Mouse (Mus musculus): Measurements from ENCODE around the gene Zcchc2. TPM values are rescaled to one million over a fixed set of nuclear protein-coding genes. Genes with fewer than 3 reads are reported as not detected.

Zcchc2 gene
- polyA plus RNA-seq, 1 experiment from 2014 or later: 2.4 TPM

DNA sequence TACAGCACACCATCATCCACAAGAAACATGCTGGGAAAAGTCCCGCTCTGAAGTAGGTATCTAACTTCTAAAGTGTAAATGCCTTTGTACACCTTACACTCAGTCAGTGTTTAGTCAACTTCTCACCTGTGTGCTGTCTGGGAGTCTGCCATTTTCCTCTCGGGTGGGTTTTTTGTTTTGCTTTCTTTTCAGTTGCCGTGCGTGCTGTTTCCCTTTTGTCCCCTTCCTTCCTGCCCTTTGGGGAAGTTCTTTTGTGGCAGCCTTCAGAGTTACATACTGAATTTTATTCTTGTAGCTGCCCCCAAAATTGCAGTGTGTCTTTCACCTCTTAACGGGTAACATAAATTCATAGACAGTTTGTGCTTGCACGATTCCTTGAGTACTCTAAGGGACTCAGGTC, 29.6 kb downstream of the Zcchc2 start:
- H3K4me1 ChIP-seq: no peaks in the 10 kb centered on the region
- no peak overlapping the region for H3K4me3 ChIP-seq
- H3K4me2 ChIP-seq: no peak overlapping the region
- H3K9ac ChIP-seq: no peak overlapping the region
- peaks cover 63% of the 10 kb centered on the region for H3K36me3 ChIP-seq
- H3K27me3 ChIP-seq: no peaks in the 10 kb centered on the region
- no peak for ATAC-seq (ENCODE audit: insufficient number of reproducible peaks, insufficient read depth, low FRiP score, low TSS enrichment, low read depth)
- H3K9me3 ChIP-seq: no peaks in the 10 kb centered on the region
- WGBS: 74% methylated on average over 6 of the region's 6 CpGs
- no peak overlapping the region for H3K27ac ChIP-seq

DNA sequence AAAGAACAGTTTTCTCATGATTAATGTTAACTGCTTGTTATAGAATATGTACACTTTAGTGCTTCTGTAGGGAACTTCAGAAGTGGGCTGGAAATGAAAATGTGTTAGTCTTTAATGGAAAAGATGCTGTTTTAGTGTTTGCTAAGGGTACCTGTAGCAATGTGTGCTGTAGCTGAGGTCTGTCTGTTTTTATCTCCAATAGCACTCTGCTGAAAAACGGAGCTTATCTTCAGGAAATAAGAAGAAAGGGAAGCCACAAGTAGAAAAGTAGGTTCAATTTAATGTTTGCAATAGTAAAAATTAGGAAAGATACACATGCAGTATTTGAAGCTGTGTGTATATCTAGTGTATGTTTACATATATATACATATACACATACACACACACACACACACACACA, 32.8 kb downstream of the Zcchc2 start:
- no peak overlapping the region for H3K9ac ChIP-seq
- no peak for ATAC-seq (ENCODE audit: insufficient number of reproducible peaks, insufficient read depth, low FRiP score, low TSS enrichment, low read depth)
- H3K27ac ChIP-seq: no peak overlapping the region
- H3K4me1 ChIP-seq: no peaks in the 10 kb centered on the region
- WGBS: 77% methylated on average over 1 of the region's 1 CpGs
- no peaks in the 10 kb centered on the region for H3K9me3 ChIP-seq
- no peak overlapping the region for H3K4me3 ChIP-seq
- H3K27me3 ChIP-seq: no peaks in the 10 kb centered on the region
- H3K36me3 ChIP-seq: peaks cover 57% of the 10 kb centered on the region
- no peak overlapping the region for H3K4me2 ChIP-seq

DNA sequence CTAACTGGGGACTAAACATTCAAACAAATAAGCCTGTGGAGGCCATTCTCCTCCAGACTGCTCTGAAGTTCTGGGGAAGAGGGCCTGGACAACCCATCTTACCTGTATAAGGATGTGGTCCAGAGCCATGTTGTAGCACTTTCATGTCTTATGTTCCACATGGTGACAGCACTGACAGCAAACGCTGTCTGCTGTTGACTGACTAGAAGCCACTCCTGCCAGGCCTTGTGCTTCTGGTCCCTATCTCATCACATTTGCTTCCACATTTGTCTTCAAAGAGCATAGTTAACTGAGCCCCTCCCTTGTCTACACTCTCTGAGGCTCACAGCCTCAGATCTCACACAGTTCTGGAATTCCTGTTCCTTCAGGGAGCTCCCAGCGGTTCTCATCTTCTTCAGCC, 34.0 kb downstream of the Zcchc2 start:
- Histone ChIP-seq H3K4me1 (no peaks in the 10 kb centered on the region), H3K4me3 (no peak overlapping the region), H3K9me3 (no peaks in the 10 kb centered on the region), H3K27me3 (no peaks in the 10 kb centered on the region), H3K9ac (no peak overlapping the region), H3K36me3 (peaks cover 63% of the 10 kb centered on the region), H3K27ac (no peak overlapping the region), H3K4me2 (no peak overlapping the region)
- 90% methylated on average over 2 of the region's 2 CpGs for WGBS
- ATAC-seq (ENCODE audit: insufficient number of reproducible peaks, insufficient read depth, low FRiP score, low TSS enrichment, low read depth): no peak

DNA sequence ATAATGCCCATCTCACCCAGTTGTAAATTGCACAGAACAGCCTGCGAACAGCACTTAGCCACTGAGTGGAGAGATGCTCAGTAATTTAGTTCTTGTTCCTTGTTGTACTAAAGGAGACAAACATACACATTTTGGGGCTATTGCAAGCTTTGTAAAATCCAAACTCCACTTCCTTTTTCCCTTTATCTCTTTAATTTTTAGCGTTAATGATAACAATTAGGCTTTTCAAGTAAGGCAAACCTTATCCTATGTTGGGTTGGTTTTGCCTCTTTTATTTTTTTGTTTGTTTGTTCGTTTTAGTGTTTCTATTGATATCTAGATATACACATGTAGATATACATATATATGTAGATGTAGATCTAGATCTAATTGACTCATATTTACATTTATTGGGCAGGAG, 34.6 kb downstream of the Zcchc2 start:
- Histone ChIP-seq H3K4me1 (no peaks in the 10 kb centered on the region), H3K36me3 (peaks cover 60% of the 10 kb centered on the region), H3K27me3 (no peaks in the 10 kb centered on the region), H3K9me3 (no peaks in the 10 kb centered on the region), H3K4me3 (no peak overlapping the region), H3K4me2 (no peak overlapping the region), H3K9ac (no peak overlapping the region), H3K27ac (no peak overlapping the region)
- no peak for ATAC-seq (ENCODE audit: insufficient number of reproducible peaks, insufficient read depth, low FRiP score, low TSS enrichment, low read depth)
- WGBS: 92% methylated on average over 3 of the region's 3 CpGs

DNA sequence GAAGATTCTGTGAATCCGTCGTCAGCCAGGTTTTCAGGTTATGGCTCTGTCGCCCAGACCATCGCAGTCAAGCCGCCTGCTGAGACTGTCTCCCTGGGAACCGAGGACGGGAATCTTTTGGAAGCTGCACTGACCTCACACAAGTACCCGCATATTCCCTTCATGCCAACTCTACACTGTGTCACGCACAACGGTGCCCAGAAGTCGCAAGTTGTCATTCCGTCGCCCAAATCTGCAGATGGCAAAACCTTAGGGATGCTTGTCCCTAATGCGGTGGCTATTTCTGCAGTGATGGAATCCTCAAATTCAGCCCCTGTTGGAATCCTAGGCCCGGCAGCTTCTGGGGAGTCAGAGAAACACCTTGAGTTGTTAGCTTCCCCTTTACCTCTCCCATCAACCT, 39.6 kb downstream of the Zcchc2 start:
- ATAC-seq (ENCODE audit: insufficient number of reproducible peaks, insufficient read depth, low FRiP score, low TSS enrichment, low read depth): no peak
- no peaks in the 10 kb centered on the region for H3K27me3 ChIP-seq
- H3K4me2 ChIP-seq: no peak overlapping the region
- H3K4me1 ChIP-seq: 0 out of 2 replicates have a peak, but pooled peaks cover 3% of the 10 kb centered on the region
- 92% methylated on average over 15 of the region's 15 CpGs for WGBS
- H3K27ac ChIP-seq: no peak overlapping the region
- no peak overlapping the region for H3K4me3 ChIP-seq
- peaks cover 36% of the 10 kb centered on the region for H3K36me3 ChIP-seq
- H3K9me3 ChIP-seq: no peaks in the 10 kb centered on the region
- H3K9ac ChIP-seq: no peak overlapping the region

DNA sequence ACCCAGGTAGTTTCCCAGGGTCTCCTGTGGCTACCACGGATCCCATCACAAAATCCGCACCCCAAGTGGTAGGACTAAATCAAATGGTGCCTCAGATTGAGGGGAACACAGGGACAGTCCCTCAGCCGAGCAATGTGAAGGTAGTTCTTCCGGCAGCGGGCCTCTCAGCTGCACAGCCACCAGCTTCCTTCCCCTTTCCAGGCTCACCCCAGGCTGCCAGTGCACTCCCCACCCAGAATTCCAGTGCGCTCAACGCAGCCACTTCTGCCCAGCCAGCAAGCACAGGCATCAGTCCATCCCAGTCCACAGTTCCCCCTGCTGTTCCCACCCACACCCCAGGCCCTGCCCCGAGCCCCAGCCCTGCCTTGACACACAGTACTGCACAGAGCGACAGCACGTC, 40.1 kb downstream of the Zcchc2 start:
- 90% methylated on average over 10 of the region's 10 CpGs for WGBS
- H3K9ac ChIP-seq: no peak overlapping the region
- H3K9me3 ChIP-seq: no peaks in the 10 kb centered on the region
- H3K36me3 ChIP-seq: peaks cover 38% of the 10 kb centered on the region
- H3K4me2 ChIP-seq: no peak overlapping the region
- H3K4me3 ChIP-seq: no peak overlapping the region
- H3K27ac ChIP-seq: no peak overlapping the region
- H3K4me1 ChIP-seq: 0 out of 2 replicates have a peak, but pooled peaks cover 3% of the 10 kb centered on the region
- H3K27me3 ChIP-seq: no peaks in the 10 kb centered on the region
- no peak for ATAC-seq (ENCODE audit: insufficient number of reproducible peaks, insufficient read depth, low FRiP score, low TSS enrichment, low read depth)

DNA sequence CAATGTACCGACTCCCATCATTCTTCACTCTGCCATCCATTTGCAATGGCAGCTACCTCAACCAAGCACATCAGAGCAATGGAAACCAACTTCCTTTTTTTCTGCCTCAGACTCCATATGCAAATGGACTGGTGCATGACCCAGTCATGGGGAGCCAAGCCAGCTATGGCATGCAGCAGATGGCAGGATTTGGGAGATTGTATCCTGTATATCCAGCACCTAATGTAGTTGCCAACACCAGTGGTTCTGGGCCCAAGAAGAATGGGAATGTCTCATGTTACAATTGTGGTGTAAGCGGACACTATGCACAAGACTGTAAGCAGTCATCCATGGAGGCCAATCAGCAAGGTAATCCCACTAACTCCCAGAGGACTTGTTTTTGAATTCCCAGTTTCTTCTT, 40.7 kb downstream of the Zcchc2 start:
- Histone ChIP-seq H3K9me3 (no peaks in the 10 kb centered on the region), H3K27me3 (no peaks in the 10 kb centered on the region), H3K4me3 (no peak overlapping the region), H3K4me1 (0 out of 2 replicates have a peak, but pooled peaks cover 3% of the 10 kb centered on the region), H3K4me2 (no peak overlapping the region), H3K9ac (no peak overlapping the region), H3K36me3 (peaks cover 38% of the 10 kb centered on the region), H3K27ac (no peak overlapping the region)
- WGBS: 83% methylated on average over 2 of the region's 2 CpGs
- peak; percentile 48; the same call in 1 of the 2 replicates for ATAC-seq (ENCODE audit: insufficient number of reproducible peaks, insufficient read depth, low FRiP score, low TSS enrichment, low read depth)

DNA sequence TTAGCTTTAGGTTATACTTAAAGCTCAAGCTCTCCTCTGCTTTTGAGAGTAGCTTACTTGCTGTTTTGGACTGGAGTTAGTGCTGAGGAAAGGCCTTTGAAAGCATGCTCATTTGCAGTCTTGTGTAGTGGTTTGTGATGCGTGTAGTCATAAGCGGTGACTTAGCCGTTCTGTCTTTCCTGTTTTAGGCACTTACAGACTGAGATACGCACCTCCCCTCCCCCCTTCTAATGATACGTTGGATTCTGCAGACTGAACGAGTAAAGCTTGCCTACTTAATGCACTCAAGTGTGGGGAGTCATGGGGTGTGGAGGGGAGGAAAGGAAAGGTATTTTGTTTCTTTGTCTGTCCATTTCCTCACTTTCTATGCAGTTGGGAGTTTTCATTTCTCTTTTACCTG, 41.7 kb downstream of the Zcchc2 start:
- Histone ChIP-seq H3K4me3 (no peak overlapping the region), H3K4me1 (0 out of 2 replicates have a peak, but pooled peaks cover 3% of the 10 kb centered on the region), H3K36me3 (peaks cover 38% of the 10 kb centered on the region), H3K27me3 (no peaks in the 10 kb centered on the region), H3K9ac (no peak overlapping the region), H3K4me2 (no peak overlapping the region), H3K9me3 (no peaks in the 10 kb centered on the region), H3K27ac (no peak overlapping the region)
- 51% methylated on average over 6 of the region's 6 CpGs for WGBS
- no peak for ATAC-seq (ENCODE audit: insufficient number of reproducible peaks, insufficient read depth, low FRiP score, low TSS enrichment, low read depth)

DNA sequence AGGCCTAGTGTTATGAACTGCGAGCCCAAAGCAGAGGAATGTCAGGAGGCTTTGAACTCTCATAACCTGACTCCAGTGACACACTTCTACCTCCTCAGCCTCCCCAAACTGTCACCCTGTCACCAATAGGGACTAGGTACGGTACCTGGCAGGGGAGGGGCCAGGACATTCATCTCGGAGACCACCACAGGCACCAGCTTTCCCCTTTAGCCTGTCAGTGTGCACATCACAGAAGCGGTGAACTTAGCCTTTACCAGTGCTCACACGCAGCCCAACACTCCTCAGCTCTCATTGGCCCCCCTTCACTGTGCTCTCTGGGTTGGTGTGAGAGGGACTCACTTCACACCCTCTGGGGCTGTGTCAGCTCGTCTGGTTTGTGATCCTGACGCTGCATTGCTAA, 44.6 kb downstream of the Zcchc2 start:
- no peaks in the 10 kb centered on the region for H3K9me3 ChIP-seq
- H3K36me3 ChIP-seq: peaks cover 23% of the 10 kb centered on the region
- no peak overlapping the region for H3K27ac ChIP-seq
- no peak overlapping the region for H3K4me3 ChIP-seq
- 0 out of 2 replicates have a peak, but pooled peaks cover 3% of the 10 kb centered on the region for H3K4me1 ChIP-seq
- 80% methylated on average over 7 of the region's 7 CpGs for WGBS
- no peak overlapping the region for H3K9ac ChIP-seq
- no peaks in the 10 kb centered on the region for H3K27me3 ChIP-seq
- H3K4me2 ChIP-seq: no peak overlapping the region
- ATAC-seq (ENCODE audit: insufficient number of reproducible peaks, insufficient read depth, low FRiP score, low TSS enrichment, low read depth): no peak

DNA sequence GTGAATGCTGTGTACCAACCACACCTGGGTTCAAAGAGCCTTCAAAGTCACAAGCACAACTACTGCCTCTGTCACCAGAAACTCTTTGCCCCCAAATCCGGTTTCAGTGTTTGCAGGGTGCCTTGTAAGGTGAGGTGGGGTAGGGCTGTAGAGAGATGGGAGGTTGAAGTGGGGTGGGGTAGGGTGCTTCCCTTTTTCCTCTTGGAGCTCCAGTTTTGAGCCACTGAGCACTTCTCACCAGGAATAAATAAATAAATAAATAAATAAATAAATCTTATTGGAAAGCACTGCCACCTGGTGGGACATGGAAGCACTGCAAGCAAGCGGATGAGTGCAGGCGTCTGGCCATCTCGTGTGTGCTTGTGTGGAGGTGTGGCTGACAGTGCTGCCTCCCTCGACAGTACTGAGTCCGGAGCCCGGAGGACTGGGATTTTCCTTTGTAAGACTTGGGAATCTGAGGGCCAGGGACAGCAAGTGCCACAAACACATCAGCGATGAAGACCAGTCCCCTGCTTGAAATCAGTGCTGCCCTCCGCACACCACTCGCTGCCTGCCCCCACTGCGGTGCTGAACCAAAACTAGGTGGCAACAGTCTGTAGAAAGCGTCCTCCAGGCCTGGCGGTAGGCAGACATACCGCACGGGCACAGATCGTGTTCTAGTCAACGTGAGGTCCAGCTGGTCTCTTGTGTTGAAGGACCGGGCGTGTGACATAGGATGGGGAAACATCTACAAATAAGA, 46.8 kb downstream of the Zcchc2 start:
- Histone ChIP-seq H3K27me3 (no peaks in the 10 kb centered on the region), H3K4me3 (no peak overlapping the region), H3K9me3 (no peaks in the 10 kb centered on the region), H3K36me3 (peaks cover 10% of the 10 kb centered on the region; the same call in 1 of the 2 replicates), H3K4me1 (0 out of 2 replicates have a peak, but pooled peaks cover under 1% of the 10 kb centered on the region), H3K4me2 (no peak overlapping the region), H3K9ac (no peak overlapping the region), H3K27ac (no peak overlapping the region)
- 61% methylated on average over 19 of the region's 19 CpGs for WGBS
- ATAC-seq (ENCODE audit: insufficient number of reproducible peaks, insufficient read depth, low FRiP score, low TSS enrichment, low read depth): no peak

DNA sequence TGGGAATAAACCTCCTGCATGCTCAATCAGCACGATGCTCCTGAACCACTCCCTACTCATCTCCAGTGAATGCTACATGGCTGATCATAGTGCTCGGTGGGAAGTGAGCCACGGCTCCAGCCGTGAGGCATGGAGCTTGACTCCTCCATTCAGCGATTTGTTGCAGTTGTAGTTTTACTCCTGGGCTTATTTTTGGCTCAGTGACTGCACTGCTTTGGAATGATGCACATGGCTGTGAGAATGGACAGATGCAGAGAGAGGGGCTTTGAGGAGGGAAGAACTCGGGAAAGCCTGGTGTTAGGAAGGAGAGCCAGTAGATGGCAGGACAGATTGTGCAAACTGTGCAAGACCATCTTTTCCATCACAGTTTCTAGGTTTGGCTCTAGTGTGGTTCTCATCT, 49.1 kb downstream of the Zcchc2 start:
- Histone ChIP-seq H3K9ac (no peak overlapping the region), H3K27ac (no peak overlapping the region), H3K4me2 (no peak overlapping the region), H3K27me3 (no peaks in the 10 kb centered on the region), H3K36me3 (0 out of 2 replicates have a peak, but pooled peaks cover 4% of the 10 kb centered on the region), H3K4me3 (no peak overlapping the region), H3K4me1 (peaks cover 3% of the 10 kb centered on the region; the same call in 1 of the 2 replicates), H3K9me3 (no peaks in the 10 kb centered on the region)
- no peak for ATAC-seq (ENCODE audit: insufficient number of reproducible peaks, insufficient read depth, low FRiP score, low TSS enrichment, low read depth)
- WGBS: 70% methylated on average over 6 of the region's 6 CpGs

DNA sequence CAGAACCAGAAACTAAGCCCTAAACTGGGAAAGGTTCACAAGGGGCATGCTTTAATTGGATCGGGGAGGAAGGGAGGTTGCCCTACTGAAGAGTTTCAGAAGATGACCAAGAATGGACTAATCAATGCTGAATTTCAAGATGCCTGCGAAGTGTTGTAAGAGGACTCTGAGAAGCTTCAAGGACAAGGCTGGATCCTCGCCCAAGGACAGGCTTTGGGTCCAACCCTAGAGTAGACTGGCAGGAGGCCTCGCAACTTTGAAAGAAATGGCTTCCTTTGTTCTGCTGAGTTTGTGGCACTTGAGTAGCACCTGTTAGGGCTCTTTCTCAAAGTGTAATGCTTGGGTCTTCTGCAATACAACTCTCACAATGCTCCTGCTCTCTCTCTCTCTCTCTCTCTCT, 50.1 kb downstream of the Zcchc2 start:
- 93% methylated on average over 4 of the region's 4 CpGs for WGBS
- no peak overlapping the region for H3K4me2 ChIP-seq
- no peak for ATAC-seq (ENCODE audit: insufficient number of reproducible peaks, insufficient read depth, low FRiP score, low TSS enrichment, low read depth)

More for the DNA sequence above, 50.1 kb downstream of the Zcchc2 start:
- no peak overlapping the region for H3K27ac ChIP-seq
- no peak overlapping the region for H3K9ac ChIP-seq
- no peaks in the 10 kb centered on the region for H3K27me3 ChIP-seq
- no peaks in the 10 kb centered on the region for H3K36me3 ChIP-seq
- H3K4me1 ChIP-seq: peaks cover 3% of the 10 kb centered on the region; the same call in 1 of the 2 replicates
- no peak overlapping the region for H3K4me3 ChIP-seq
- no peaks in the 10 kb centered on the region for H3K9me3 ChIP-seq
